In the genomic region with DNA sequence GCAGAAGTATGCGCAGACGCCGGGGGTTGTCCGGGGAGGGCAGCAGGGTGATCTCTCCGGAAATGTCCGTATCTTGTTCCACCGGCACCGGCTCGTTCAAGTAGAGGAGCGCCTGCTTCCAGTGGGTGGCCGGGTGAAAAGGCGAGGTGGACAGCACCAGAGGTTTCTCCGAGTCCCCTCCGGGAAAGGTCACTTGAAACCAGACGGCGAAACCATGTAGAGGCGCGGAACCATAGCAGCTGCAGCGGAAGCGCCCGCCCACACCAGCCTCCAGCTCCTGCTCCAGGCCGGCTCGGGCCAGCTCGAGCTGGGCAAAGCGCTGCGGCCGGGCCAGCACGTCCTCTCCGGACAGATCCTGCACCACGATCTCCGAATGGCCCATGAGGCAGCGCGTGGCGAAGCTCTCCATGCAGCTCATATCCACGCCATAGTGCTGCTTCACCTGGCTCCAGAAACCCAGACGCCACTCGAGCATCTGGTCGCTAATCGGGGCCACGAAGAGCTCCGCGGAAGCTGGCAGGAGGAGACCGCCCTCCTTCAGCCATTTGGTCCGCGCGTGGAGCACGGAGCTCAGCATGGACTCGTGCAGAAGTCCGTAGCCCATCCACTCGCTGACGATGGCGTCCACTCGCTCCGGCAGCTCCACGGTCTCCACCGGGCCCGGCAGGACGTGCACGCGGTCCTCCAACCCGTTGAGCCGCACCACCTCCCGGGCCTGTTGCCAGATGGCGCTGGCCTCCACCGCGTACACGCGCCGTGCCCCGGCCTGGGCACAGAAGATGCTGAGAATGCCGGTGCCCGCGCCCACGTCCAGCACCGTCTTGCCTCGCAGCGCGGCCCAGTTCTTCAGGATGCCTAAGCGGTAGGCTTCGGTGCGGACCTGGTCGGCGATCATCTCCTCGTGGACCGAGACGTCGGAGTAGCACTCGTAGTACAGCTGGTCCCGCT, we compare ENCODE assay signal across 8 mouse cellular contexts. TPM values are rescaled to one million over a fixed set of nuclear protein-coding genes. Genes with fewer than 3 reads are reported as not detected.
A peak's percentile ranks its signal among the peaks of the same experiment; 100 is the strongest.
DNase-seq lines count a peak whose midpoint lies in the region; ATAC-seq and TF ChIP-seq lines count a peak whose summit lies in the region.

No protein-coding gene starts in this region.

- H3K4me1 ChIP-seq in erythroblast, embryonic 14.5 days (ENCODE audit: control insufficient read depth): peaks cover 26% of the 10 kb centered on the region
- peaks cover 9% of the 10 kb centered on the region for H3K4me1 ChIP-seq in heart, embryonic 12.5 days (replicated peaks)
- peaks cover 12% of the 10 kb centered on the region for H3K4me1 ChIP-seq in kidney, postnatal 0 days (replicated peaks; ENCODE audit: insufficient read depth, low read length)
- H3K4me1 ChIP-seq in liver, adult 2 months (ENCODE audit: control insufficient read depth, insufficient read depth, low read length): no peaks in the 10 kb centered on the region; the same call in 1 of the 2 replicates

- peak overlapping the region; percentile 92 for H3K27ac ChIP-seq in heart, embryonic 12.5 days (ENCODE audit: poor library complexity, severe bottlenecking)
- H3K27ac ChIP-seq in kidney, postnatal 0 days: peak overlapping the region; percentile 91
- H3K27ac ChIP-seq in liver, adult 2 months (replicated peaks; ENCODE audit: insufficient read depth, low read depth, low read length): peak overlapping the region; percentile 72

- H3ac ChIP-seq in myocyte (ENCODE audit: control insufficient read depth, insufficient read length): peak overlapping the region; percentile 56

- ATAC-seq in heart, embryonic 12.5 days (ENCODE audit: insufficient number of reproducible peaks, low FRiP score): peak; percentile 88
- ATAC-seq in kidney, postnatal 0 days (replicated peaks; ENCODE audit: low FRiP score, low read depth): peak; percentile 94

- under 1% methylated on average over 87 of the region's 89 CpGs for whole genome bisulfite sequencing in heart, embryonic 12.5 days
- WGBS in kidney, postnatal 0 days: under 1% methylated on average over 83 of the region's 89 CpGs
- WGBS in liver, adult 2 months: under 1% methylated on average over 89 of the region's 89 CpGs

- no peaks in the 10 kb centered on the region for H3K27me3 ChIP-seq in erythroblast, embryonic 14.5 days (ENCODE audit: control insufficient read depth)
- H3K27me3 ChIP-seq in heart, embryonic 12.5 days (replicated peaks): no peaks in the 10 kb centered on the region
- H3K27me3 ChIP-seq in kidney, postnatal 0 days (ENCODE audit: insufficient read depth, low read length): no peaks in the 10 kb centered on the region
- H3K27me3 ChIP-seq in liver, adult 2 months (ENCODE audit: control insufficient read depth, insufficient read depth, low read length): no peaks in the 10 kb centered on the region
- no peaks in the 10 kb centered on the region for H3K27me3 ChIP-seq in myocyte (ENCODE audit: control insufficient read depth, insufficient read depth, insufficient read length)

- H3K9me3 ChIP-seq in erythroblast, embryonic 14.5 days (ENCODE audit: control insufficient read depth, low read length): no peaks in the 10 kb centered on the region
- H3K9me3 ChIP-seq in heart, embryonic 12.5 days (replicated peaks): no peaks in the 10 kb centered on the region
- no peaks in the 10 kb centered on the region for H3K9me3 ChIP-seq in kidney, postnatal 0 days (replicated peaks; ENCODE audit: low read length)

- H3K4me3 ChIP-seq in erythroblast, embryonic 14.5 days (replicated peaks): peak overlapping the region; percentile 78
- peak overlapping the region; percentile 92 for H3K4me3 ChIP-seq in heart, embryonic 12.5 days
- H3K4me3 ChIP-seq in kidney, postnatal 0 days (replicated peaks; ENCODE audit: low read depth, low read length): peak overlapping the region; percentile 75
- H3K4me3 ChIP-seq in liver, adult 2 months (ENCODE audit: insufficient read depth, low read depth, low read length): peak overlapping the region; percentile 93
- H3K4me3 ChIP-seq in myocyte: peak overlapping the region; percentile 96

- H3K9ac ChIP-seq in heart, embryonic 12.5 days: peak overlapping the region; percentile 95
- H3K9ac ChIP-seq in kidney, postnatal 0 days (ENCODE audit: low read depth, low read length): peak overlapping the region; percentile 84
- peak overlapping the region; percentile 93 for H3K9ac ChIP-seq in liver, adult 2 months (ENCODE audit: low read depth, low read length)

- no peak for TF ChIP-seq CTCF in brain, embryonic 14.5 days (IDR thresholded peaks at IDR 0.05; ENCODE audit: borderline replicate concordance, extremely low read depth, insufficient read depth, insufficient read length)
- TF ChIP-seq CTCF in kidney, postnatal 0 days (IDR thresholded peaks at IDR 0.05; ENCODE audit: low read depth): 0 out of 2 replicates have a peak, but pooled peaks have one; percentile 5
- no peak for TF ChIP-seq CTCF in liver, adult 2 months (IDR thresholded peaks at IDR 0.05; ENCODE audit: low read depth, low read length)

- DNase-seq in CD4-positive helper T cell, adult 2 months (ENCODE audit: low read depth, low spot score): peak; percentile 65
- DNase-seq in brain, embryonic 14.5 days (ENCODE audit: low read depth): peak; percentile 83
- peak; percentile 81 for DNase-seq in kidney, postnatal 0 days (ENCODE audit: low spot score)
- DNase-seq in liver, adult 2 months (ENCODE audit: extremely low read depth, low read depth, low spot score): peak; percentile 56
- peak; percentile 42 to 80 for DNase-seq in spleen, postnatal 4 days (ENCODE audit: low spot score in 2 of 2)

- H3K79me2 ChIP-seq in liver, adult 2 months (ENCODE audit: control insufficient read depth, insufficient read depth, low read length): 0 out of 2 replicates have a peak, but pooled peaks cover 5% of the 10 kb centered on the region
- peaks cover 15% of the 10 kb centered on the region for H3K79me2 ChIP-seq in myocyte (ENCODE audit: control insufficient read depth, insufficient read depth)

- H3K4me2 ChIP-seq in heart, embryonic 12.5 days: peak overlapping the region; percentile 75
- H3K4me2 ChIP-seq in kidney, postnatal 0 days (ENCODE audit: low read length): peak overlapping the region; percentile 65
- peak overlapping the region; percentile 82 for H3K4me2 ChIP-seq in myocyte (ENCODE audit: low read depth)

- TF ChIP-seq POLR2A in brain, embryonic 14.5 days (IDR thresholded peaks at IDR 0.05; ENCODE audit: borderline replicate concordance, extremely low read depth, insufficient read depth, insufficient read length, poor library complexity, severe bottlenecking): no peak
- 0 out of 2 replicates have a peak, but pooled peaks have one; percentile 32 for TF ChIP-seq POLR2A in liver, adult 2 months (IDR thresholded peaks at IDR 0.05; ENCODE audit: extremely low read depth, insufficient read depth, low read length)
- TF ChIP-seq POLR2A in myocyte (IDR thresholded peaks at IDR 0.05; ENCODE audit: insufficient read length, low read depth): peak; percentile 69

- peaks cover 18% of the 10 kb centered on the region for H3K36me3 ChIP-seq in erythroblast, embryonic 14.5 days (ENCODE audit: control insufficient read depth)
- peaks cover 18% of the 10 kb centered on the region for H3K36me3 ChIP-seq in heart, embryonic 12.5 days
- peaks cover 12% of the 10 kb centered on the region for H3K36me3 ChIP-seq in kidney, postnatal 0 days (ENCODE audit: insufficient read depth, low read length)
- H3K36me3 ChIP-seq in liver, adult 2 months (ENCODE audit: control insufficient read depth, insufficient read depth, low read length): peaks cover 14% of the 10 kb centered on the region
- H3K36me3 ChIP-seq in myocyte (ENCODE audit: control insufficient read depth, insufficient read depth): no peaks in the 10 kb centered on the region

TF ChIP-seq in myocyte, 11 proteins besides CTCF, POLR2A, EP300 and RAD21:
- TF ChIP-seq SRF (IDR thresholded peaks at IDR 0.05; ENCODE audit: control insufficient read depth, insufficient read length, low read depth) (no peak), MYOG (IDR thresholded peaks at IDR 0.05; ENCODE audit: control insufficient read depth in 1 of 3, insufficient read depth in 1 of 3, insufficient read length in 2 of 3, low read depth in 2 of 3) (peak; percentile 7 to 85 (median 76)), POLR2AphosphoS2 (IDR thresholded peaks at IDR 0.05; ENCODE audit: insufficient read length, low read depth) (peak; percentile 42), MYOD1 (IDR thresholded peaks at IDR 0.05; ENCODE audit: control insufficient read depth in 1 of 3, insufficient read length in 2 of 3, low read depth in 2 of 3) (peak in 2 of 3 experiments; percentile 76 to 85), TCF12 (IDR thresholded peaks at IDR 0.05; ENCODE audit: insufficient read depth, poor library complexity, severe bottlenecking) (no peak)

RNA-seq across cellular contexts. Expression of a gene that starts 0.6 kb away (rescaled TPM):
- polyA plus RNA-seq in brain, embryonic 14.5 days (2012; rRNA removed): 24.9 and 26.3 TPM in 2 replicates
- polyA plus RNA-seq in erythroblast, embryonic 14.5 days (2012): 0.18 and 0.21 TPM in 2 replicates
- 21.6 and 22.8 TPM in 2 replicates for polyA plus RNA-seq in heart, embryonic 12.5 days (2016; fragmentation: Nextera tagmentation; extraction: Ambion mirVana)
- polyA plus RNA-seq in kidney, postnatal 0 days (2015; fragmentation: Nextera tagmentation; extraction: Ambion mirVana): 21.5 and 23.1 TPM in 2 replicates
- total RNA-seq in liver, adult 2 months (2014; rRNA removed): 3.9 and 4.3 TPM in 2 replicates
- polyA plus RNA-seq in liver, adult 2 months (2012; rRNA removed): 4.4 and 4.5 TPM in 2 replicates
- polyA plus RNA-seq in myocyte (2012; fragmentation: generic; extraction: Trizol): 13.9 TPM

Comparison
In these comparisons a context has a peak if more than half of its experiments do, and no peak if none do; other contexts are left out.
1. Peak in every context shown above with its lines: DNase-seq, ATAC-seq, H3K4me3 ChIP-seq and H3K27ac ChIP-seq.